Mouse (Mus musculus) lung, postnatal 0 days (tissue): ENCODE data around the gene Il4ra.

Experiments
- CTCF ChIP-seq: IDR thresholded peaks from 2 replicates; pipeline ENCODE4 v1.5.1; 2016; ENCODE audit warnings: antibody characterized with exemption, mild to moderate bottlenecking
- EP300 ChIP-seq: IDR thresholded peaks from 2 replicates; pipeline ENCODE4 v1.6.1; 2016; ENCODE audit warnings: antibody characterized with exemption, mild to moderate bottlenecking, control low read depth

DNA sequence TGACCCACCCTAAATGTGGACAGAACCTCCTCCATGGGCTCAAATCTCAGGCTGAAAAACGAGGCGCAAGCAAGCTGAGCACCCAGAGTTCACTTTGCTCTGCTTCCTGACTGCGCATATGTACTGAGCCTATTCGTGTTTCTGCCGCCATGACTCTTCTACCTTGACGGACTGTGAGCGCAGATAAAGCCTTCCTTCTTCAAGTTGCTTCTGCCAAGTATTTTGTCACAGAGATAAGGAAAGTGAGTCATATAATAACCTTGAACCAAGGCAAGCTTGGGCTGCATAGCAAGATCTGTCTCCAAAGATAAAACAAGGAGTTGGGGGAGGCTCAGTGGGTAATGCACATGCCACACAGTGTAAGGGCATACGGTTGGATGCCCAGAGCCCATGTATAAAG is 35.2 kb upstream of the Il4ra start:
- TF ChIP-seq CTCF (no peak), EP300 (no peak)
